Mouse (Mus musculus) lung, adult 2 months (tissue): ENCODE results near the gene Dennd6b.

Experiments
- CTCF ChIP-seq: fragments of 200-500 bp; IDR thresholded peaks from 2 replicates; pipeline ENCODE4 v1.5.1; 2011; ENCODE audit warnings: mild to moderate bottlenecking, low read length, control low read depth; ENCODE audit not compliant: insufficient read depth
- POLR2A ChIP-seq: fragments of 200-500 bp; IDR thresholded peaks from 2 replicates; pipeline ENCODE4 v1.6.1; 2011; ENCODE audit warnings: low read depth, mild to moderate bottlenecking, control low read depth, low read length, borderline replicate concordance; ENCODE audit errors: extremely low read depth

- TF ChIP-seq POLR2A (no peak), CTCF (no peak)
Measured at GRCm38 (mm10) chr15:89141443-89141842, 54.9 kb downstream of the Dennd6b start.
